Mouse (Mus musculus) WW6 (cell line): ENCODE measurements around the gene Actbl2.

Source experiments
- DNase-seq: peaks from one replicate; pipeline ENCODE4 v3.0.0-alpha.2; 2013; ENCODE audit warnings: low read depth, low spot score

The Actbl2 gene

DNA sequence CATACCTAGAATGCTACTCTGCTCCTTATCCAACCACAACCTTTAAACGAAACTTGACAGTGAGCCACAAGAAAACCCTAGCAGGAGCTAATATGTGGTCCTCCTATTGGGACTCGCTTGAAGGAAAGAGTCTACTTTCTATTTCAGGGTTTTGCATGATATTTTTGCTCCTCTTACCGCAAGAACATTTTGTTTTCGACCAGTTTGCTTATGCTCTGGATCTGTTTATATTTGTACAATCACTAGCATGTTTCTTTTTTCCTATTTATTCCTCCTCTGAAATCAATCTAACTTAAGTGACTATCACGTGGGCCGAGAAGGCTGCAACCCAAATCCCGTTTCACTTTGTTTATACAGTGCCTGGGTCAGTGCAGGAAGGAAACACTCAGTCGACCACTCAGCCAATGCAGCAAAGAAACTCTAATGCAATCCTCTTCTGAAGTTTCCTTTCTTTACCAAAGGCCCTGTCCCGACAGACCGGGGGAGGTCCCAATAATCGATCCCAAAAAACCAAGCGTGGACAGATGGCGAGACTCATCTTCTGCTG, 15.0 kb downstream of the Actbl2 start:
- no peak for DNase-seq

DNA sequence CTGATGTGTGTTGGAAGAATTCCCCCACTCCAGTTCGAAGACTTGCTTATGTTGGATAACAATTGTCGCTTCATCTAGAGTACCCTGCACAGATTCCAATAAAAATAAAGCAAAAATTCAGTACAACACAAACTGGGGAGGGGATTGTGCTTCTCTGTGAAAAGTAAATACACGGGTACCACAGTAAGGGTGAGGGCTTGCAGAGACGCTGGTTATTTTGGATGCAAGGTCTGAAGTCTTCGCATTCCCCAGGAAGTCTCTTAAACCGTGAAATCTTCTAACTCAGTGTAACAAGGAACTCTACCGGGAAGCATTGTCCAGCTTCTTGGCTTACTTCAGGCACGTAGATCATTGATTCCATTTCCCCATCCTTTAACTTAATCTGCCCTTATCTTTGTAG, 17.1 kb downstream of the Actbl2 start:
- DNase-seq: no peak

DNA sequence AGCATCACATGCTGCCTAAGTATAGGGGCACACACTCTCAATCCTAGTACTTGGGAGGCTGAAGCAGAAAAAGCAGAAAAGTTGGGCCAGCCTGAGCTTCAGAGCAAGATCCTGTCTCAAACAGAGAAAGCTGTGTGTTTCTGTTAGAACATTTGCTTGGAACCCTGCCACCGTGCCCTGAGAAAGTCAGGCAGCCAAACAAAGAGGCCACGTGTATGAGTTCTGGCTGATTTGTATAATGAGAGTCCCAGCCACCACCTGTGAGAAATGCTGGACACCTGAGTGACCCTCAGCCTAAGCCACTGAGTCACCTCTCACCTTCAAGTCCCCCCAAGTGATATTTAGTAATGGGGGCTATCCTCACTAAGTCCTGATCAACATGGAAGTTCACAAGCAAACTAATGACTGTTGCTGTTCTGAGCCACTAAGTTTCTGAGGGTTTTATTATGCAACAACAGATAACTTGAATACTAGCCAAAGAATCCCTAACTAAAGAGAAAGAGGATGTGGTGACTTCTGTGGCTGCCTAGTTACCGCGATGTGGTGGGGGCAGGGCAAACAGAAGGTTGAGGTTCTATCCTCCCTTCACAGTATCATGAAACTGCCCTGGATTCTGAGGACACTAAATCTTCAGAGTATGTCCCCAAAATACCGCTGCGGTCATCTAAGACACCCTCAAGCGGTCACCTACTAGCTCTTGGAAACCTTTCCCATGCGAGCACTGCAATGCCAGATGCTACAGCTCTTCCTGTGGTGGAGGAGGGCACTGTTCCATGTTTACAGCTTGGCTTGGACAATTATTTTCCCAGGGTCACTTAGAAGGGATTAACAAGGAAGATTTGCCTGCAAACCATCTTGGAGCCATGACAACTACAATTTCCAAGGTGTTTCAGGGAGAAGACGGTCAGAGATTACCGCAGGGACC, 31.9 kb downstream of the Actbl2 start:
- no peak for DNase-seq

DNA sequence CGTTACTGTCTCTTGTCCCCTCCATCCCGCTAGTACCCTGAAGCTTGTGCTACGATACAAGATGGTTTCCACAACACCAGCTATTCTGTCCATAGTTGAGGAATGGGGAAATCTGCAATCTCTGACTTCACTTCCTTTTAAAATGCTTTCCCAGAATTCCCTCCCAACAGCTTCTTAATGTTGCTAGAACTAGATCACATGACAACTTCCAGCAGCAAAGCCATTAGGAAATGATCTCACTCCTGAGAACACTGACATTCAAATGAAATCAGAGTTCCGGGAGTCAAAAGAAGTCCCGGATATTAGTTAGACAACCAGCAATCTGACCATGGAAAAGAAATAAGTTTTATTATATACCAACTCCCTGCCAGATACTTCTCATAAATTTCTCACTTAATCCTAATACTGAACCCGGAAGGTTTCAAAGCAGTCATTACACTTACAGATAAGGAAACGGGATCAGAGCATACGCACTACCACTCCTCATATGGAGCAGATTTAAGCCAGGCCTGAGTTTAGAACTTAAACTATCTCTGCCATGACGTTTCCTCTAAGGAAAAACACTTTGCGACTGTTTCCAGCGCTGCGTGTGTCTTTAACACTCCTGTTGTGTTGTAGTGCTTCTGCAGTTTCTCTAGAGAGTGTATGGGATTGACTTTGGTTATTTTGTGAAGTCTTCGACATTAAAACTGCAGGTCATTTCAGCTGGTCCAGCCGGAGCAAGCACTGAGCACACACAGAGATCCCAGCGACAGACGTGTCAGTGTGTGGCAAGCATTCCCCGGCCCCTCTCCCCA, 36.5 kb downstream of the Actbl2 start:
- DNase-seq: no peak

DNA sequence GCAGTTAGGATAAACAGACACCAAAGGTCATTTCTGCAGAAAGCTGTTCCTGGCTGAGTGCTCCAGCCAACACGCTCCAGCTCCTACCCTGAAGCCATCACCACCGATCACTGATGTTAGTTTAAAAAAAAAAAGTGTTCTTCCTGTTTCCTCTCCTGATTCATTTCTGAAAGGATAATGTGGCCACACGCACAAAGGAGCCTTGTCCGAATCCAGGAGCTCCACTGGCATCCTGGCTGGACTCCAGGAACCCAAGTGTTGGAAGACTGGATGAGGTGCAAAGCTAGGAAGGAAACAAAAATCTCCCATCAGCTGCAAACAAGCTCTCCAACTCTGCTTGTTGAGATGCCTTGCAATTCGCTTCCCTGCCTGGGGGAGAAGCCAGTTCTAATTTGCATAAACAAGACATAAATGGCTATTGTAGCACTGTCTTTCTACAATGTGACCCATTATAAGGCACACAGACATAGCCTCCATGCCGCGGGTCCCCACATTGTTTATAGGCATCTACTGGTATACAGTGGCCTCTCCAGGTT, 37.2 kb downstream of the Actbl2 start:
- no peak for DNase-seq

DNA sequence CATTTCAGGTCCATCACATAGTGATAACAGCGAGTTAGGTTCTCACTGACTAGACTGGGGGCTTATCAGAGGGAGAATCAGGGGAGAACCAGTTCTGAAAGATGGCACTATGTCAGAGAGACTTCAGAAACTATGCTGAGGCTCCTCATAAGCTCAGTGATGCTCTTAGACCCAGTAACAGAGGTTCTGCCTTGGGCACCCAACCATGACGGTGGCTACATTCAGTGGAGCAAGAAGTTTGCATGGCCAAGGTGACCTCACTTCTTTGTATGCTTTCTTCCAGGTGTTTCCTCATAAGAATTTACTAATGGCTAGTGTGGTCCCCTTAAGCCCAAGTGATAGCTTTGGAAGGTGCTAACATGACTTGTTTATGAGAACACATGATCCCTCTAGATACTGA, 38.7 kb downstream of the Actbl2 start:
- no peak for DNase-seq

DNA sequence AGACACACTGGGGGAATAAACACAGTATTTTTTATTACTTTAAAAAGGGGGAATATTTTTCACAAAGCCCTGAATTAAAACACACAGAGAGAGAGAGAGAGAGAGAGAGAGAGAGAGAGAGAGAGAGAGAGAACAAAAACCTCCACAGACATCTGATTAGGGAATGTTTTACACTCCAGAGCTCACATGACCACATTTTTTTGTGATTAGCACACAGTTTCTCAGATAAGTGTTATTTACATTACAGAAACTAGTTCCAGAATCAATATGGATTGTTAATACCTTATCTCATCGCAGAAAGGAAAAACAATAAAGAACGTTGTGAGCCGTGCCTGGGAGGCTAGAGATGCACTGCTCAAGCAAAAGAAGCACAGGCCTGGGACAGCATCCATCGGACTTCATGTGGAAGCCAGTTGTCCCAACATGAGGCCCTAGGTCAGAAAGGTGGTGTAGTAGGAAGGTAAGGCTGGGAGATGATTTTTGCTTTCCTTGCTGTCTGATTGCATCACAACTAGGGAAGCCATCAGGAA, 40.2 kb downstream of the Actbl2 start:
- DNase-seq: no peak

DNA sequence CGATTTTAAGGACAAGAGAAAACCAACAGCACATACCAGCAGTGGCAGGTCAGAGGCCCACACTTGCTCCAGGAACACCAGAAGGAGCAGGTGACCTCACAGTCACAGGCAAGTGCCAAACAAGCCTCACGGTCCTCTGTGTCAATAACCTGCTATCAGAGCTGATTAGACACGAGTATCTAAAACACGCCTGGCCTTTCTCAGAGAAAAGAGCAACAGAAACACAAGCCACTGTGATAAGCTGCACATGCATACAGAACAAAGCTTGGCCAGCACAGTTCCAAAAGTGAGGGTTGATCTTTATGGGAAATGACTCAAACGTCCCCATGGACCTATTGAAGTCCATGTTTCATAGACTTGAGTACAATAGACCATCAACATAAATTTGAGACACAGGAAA, 41.2 kb downstream of the Actbl2 start:
- DNase-seq: no peak

DNA sequence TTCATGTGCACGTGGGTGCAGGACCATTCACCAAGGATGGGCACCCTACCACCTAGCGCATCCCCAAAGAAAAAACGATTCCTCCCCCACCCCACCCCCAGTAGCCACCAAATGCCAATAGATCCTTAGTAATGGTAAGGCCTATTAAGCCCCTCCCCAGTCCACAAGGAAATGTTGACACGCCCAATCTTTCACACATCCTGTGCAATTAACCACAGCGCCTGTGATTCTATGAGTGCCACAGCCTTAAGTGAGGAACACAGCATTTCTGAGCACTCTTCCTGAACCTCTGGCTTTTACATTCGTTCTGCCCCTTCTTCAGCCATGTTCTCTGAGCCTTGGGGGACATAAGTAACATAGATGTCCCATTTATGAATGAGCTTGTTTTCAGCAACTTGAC, 42.8 kb downstream of the Actbl2 start:
- no peak for DNase-seq

DNA sequence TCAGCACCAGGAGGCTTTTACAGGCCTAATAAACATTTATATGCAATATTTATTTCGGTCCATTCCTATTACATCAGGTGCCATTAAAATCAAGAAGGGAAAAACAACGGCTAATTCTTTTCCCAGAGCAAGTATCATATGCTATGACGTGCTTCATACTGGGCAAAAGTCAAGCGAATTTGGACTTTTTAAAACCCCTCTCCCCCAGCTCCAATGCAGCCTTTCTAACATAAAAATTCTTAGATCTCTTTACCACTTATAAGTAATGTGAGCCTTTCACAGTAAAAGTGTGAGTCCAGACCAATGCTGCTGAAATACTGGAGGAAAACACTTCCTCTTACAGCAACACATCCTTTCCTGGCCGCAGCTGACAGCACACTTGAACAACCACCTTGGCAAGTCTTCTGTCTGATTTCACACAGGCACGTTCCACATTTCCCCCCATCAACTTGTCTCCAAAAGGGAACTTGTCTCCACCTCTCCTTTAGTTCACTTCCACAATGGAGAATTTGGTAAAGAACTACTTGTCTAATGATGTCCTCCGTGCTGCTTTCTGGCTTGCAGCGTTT, 44.4 kb downstream of the Actbl2 start:
- no peak for DNase-seq

DNA sequence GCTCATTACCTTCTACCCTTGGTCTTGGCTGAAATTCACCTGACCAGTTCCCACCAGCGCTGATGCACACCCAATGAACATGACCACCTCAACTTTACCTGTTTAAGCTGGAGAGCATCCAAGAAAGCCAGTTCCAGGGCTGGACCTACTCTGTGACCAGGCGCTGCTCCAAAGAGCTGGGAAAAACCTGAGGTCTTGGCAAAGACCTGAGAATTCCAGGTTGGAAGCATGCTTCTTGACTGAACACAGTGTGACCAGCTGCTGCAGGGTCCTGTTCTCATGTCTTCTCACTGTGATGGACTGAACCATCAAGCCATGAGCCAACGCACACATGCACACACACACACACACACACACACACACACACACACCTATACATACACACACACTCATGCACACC, 46.0 kb downstream of the Actbl2 start:
- DNase-seq: no peak

DNA sequence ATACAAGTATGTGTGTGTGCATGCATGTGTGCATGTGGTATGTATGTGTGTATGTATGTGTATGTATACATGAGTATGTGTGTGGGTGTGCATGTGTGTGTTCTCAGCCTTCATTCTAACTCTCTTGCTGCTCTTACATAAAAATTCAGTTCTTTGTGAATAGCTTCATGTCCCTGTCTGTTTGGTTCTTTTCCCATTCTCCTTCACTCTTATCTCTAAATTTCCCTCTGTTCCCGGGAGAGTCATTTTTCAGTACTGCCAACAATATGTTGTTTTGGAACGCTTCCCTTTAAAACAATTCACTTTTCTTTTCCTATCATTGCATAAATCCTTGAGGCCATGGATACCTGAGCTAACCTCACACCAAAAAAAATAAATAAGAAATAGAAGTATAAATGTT, 46.6 kb downstream of the Actbl2 start:
- no peak for DNase-seq

DNA sequence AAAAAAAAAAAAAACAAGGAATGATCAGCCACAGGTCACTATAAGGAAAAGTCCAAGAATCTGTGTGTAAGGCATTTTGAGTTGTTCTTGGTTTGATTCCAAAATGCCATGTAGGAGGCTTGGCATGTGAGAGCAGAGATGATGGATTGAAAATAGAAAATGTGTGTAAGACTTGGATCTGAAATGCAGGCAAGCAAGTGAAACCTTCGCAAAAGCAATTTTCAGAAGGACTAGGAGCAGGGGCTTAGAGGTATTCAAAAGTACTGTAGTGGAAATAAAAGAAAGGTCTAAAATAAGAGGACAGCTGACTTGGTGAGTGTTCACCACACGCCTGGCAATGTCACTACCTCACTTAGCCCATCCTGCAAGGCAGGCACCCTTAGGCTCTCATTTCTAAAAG, 49.4 kb downstream of the Actbl2 start:
- DNase-seq: no peak

DNA sequence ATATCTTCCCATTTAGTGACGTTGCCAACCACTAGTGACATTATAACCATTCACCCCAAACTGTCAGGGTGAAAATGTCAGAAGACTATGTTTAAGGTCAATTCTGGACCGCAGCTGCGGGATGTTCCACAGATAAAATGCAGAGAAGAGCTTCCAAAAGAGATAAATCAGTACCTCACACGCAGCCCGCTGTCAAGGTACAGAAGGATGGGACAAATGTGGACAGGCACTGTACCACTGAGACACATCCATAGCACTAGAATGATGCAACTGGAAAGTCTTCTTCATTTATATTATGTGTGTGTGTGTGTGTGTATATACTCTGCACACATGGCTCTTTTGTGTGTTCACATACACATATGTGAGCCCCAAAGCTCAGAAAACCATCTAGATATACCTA, 49.9 kb downstream of the Actbl2 start:
- DNase-seq: no peak
